Mouse (Mus musculus) kidney, adult 2 months (tissue): ENCODE data around the gene Tnrc6b. TPM values are rescaled to one million over a fixed set of nuclear protein-coding genes. Genes with fewer than 3 reads are reported as not detected.

Experiments
- DNase-seq: peaks from one replicate; pipeline ENCODE4 v3.0.0; 2021
- H3K27ac ChIP-seq: fragments of 200-500 bp; 2 replicates; pipeline ENCODE4 v1.5.1; 2012; ENCODE audit warnings: low read depth, low read length, control low read depth, inconsistent platforms; ENCODE audit not compliant: insufficient read depth
- H3K27me3 ChIP-seq: fragments of 200-500 bp; replicated peaks from 2 replicates; pipeline ENCODE4 v1.6.1; 2012; ENCODE audit warnings: mild to moderate bottlenecking, moderate library complexity, low read length, inconsistent platforms; ENCODE audit not compliant: control insufficient read depth, insufficient read depth
- H3K36me3 ChIP-seq: fragments of 200-500 bp; 2 replicates; pipeline ENCODE4 v1.6.1; 2012; ENCODE audit warnings: mild to moderate bottlenecking, moderate library complexity, low read length, inconsistent platforms; ENCODE audit not compliant: control insufficient read depth, insufficient read depth
- H3K4me1 ChIP-seq: fragments of 200-500 bp; 2 replicates; pipeline ENCODE4 v1.6.1; 2011; ENCODE audit warnings: low read length; ENCODE audit not compliant: control insufficient read depth, insufficient read depth
- H3K4me3 ChIP-seq: fragments of 200-500 bp; 2 replicates; pipeline ENCODE4 v1.5.1; 2011; ENCODE audit warnings: mild to moderate bottlenecking, low read depth, low read length, control low read depth; ENCODE audit not compliant: insufficient read depth
- CTCF ChIP-seq: fragments of 200-500 bp; conservative IDR thresholded peaks from 2 replicates; pipeline ENCODE4 v1.5.1; 2011; ENCODE audit warnings: low read depth, mild to moderate bottlenecking, control low read depth, low read length, moderate library complexity, mixed read lengths; ENCODE audit not compliant: insufficient read depth, insufficient read length
- POLR2A ChIP-seq: fragments of 200-500 bp; IDR thresholded peaks from one replicate; pipeline ENCODE4 v1.6.1; 2011; ENCODE audit warnings: low read depth, low read length, control low read depth
- WGBS: fragments of 180-500 bp; shearing (Covaris S2); methylation state at CpG from one replicate; pipeline ENCODE4 v1.1.7; 2018; 5-methylcytosine and 5-hydroxymethylcytosine counted together
- polyA plus RNA-seq: library from polyadenylated mRNA; depleted of rRNA; stranded (reverse); fragments of >200 nt; gene quantifications from 2 replicates; pipeline ENCODE4 v1.2.3, GENCODE M21; 2012; rRNA removed

Tnrc6b gene
- polyA plus RNA-seq, 1 experiment: 12.1 TPM

- H3K36me3 ChIP-seq: no peaks in the 10 kb centered on the region
- no peak within 1 kb of the TSS for H3K27ac ChIP-seq
- peak within 1 kb of the TSS; percentile 91 for H3K4me3 ChIP-seq
- TF ChIP-seq CTCF (no peak), POLR2A (peak; percentile 23)
- no peaks in the 10 kb centered on the region; the same call in 1 of the 2 replicates for H3K4me1 ChIP-seq
- WGBS: under 1% methylated on average over 60 of the region's 67 CpGs
- peak; percentile 92 for DNase-seq
- no peaks in the 10 kb centered on the region for H3K27me3 ChIP-seq
These were observed 266.7 kb downstream of the Tnrc6b start, which contains the start of gene Sgsm3 for GRCm38 (mm10) chr15:80977620-80978334. Gene Sgsm3, plus strand, starts transcription at chr15:80977765.

- Histone ChIP-seq H3K36me3 (no peaks in the 10 kb centered on the region), H3K4me1 (no peaks in the 10 kb centered on the region; the same call in 1 of the 2 replicates), H3K27me3 (no peaks in the 10 kb centered on the region), H3K27ac (peak overlapping the region; percentile 9; the same call in 1 of the 2 replicates), H3K4me3 (no peak overlapping the region)
- WGBS: 62% methylated on average over 4 of the region's 4 CpGs
- no peak for TF ChIP-seq POLR2A
- no peak for TF ChIP-seq CTCF
- DNase-seq: peak; percentile 12
These were observed 268.5 kb downstream of the Tnrc6b start for GRCm38 (mm10) chr15:80979611-80980010.

- H3K4me1 ChIP-seq: no peaks in the 10 kb centered on the region; the same call in 1 of the 2 replicates
- H3K4me3 ChIP-seq: no peak overlapping the region
- WGBS: 88% methylated on average over 4 of the region's 4 CpGs
- H3K36me3 ChIP-seq: no peaks in the 10 kb centered on the region
- DNase-seq: no peak
- H3K27ac ChIP-seq: no peak overlapping the region
- no peaks in the 10 kb centered on the region for H3K27me3 ChIP-seq
- TF ChIP-seq CTCF: no peak
- no peak for TF ChIP-seq POLR2A
These were observed 270.1 kb downstream of the Tnrc6b start for GRCm38 (mm10) chr15:80981176-80981575.

- Histone ChIP-seq H3K36me3 (no peaks in the 10 kb centered on the region), H3K27ac (no peak overlapping the region), H3K4me1 (no peaks in the 10 kb centered on the region; the same call in 1 of the 2 replicates), H3K27me3 (no peaks in the 10 kb centered on the region), H3K4me3 (no peak overlapping the region)
- DNase-seq: no peak
- no peak for TF ChIP-seq POLR2A
- TF ChIP-seq CTCF: no peak
- 86% methylated on average over 2 of the region's 2 CpGs for WGBS
These were observed 272.2 kb downstream of the Tnrc6b start for GRCm38 (mm10) chr15:80983264-80983663.

- WGBS: 55% methylated on average over 1 of the region's 1 CpGs
- TF ChIP-seq CTCF (no peak), POLR2A (no peak)
- Histone ChIP-seq H3K4me3 (no peak overlapping the region), H3K27ac (no peak overlapping the region), H3K36me3 (no peaks in the 10 kb centered on the region), H3K27me3 (no peaks in the 10 kb centered on the region), H3K4me1 (no peaks in the 10 kb centered on the region)
- no peak for DNase-seq
These were observed 277.2 kb downstream of the Tnrc6b start for GRCm38 (mm10) chr15:80988331-80988730.

GRCm38 (mm10) chr15:80989712-80990111 lies 278.6 kb downstream of the Tnrc6b start:
- WGBS: 41% methylated on average over 3 of the region's 3 CpGs
- DNase-seq: no peak
- Histone ChIP-seq H3K27me3 (no peaks in the 10 kb centered on the region), H3K4me3 (no peak overlapping the region), H3K27ac (no peak overlapping the region), H3K36me3 (no peaks in the 10 kb centered on the region), H3K4me1 (no peaks in the 10 kb centered on the region)
- no peak for TF ChIP-seq CTCF

Other genes with a start within 250 kb of the Tnrc6b start
- not detected in 2 replicates for gene Enthd1, start 146.2 kb upstream of the Tnrc6b start, polyA plus RNA-seq
- 0.31 and 2.5 TPM in 2 replicates for gene Grap2, start 138.7 kb upstream of the Tnrc6b start, polyA plus RNA-seq
- gene Fam83f, start 39.5 kb upstream of the Tnrc6b start, polyA plus RNA-seq: 2.8 and 3.1 TPM in 2 replicates
- gene Adsl, start 237.2 kb downstream of the Tnrc6b start, polyA plus RNA-seq: 71.2 and 83.9 TPM in 2 replicates